Comparison of ENCODE assay signal across 24 mouse cellular contexts in the genomic region with DNA sequence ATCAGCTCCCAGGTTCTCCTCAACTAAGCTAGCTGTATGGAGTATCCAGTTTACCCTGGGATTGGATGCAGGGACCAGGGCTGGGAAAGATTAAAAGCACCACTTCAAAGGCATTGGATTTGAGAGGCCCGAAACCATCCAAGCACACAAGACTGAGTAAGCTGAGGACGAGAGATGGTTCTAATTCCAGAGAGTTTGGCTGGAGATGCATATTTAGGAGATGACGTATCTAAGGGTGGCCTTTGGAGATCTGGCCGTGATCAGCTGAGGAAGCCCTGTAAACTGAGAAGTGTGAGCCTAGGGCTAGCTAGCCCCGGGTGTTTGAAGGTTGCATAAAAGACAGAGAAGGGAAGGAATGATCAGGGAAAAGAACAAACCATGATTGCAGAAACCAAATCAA. TPM values are rescaled to one million over a fixed set of nuclear protein-coding genes. Genes with fewer than 3 reads are reported as not detected.
DNase-seq lines count a peak whose midpoint lies in the region; ATAC-seq and TF ChIP-seq lines count a peak whose summit lies in the region.
"Had no signal": no experiment of that assay in that cellular context is flagged by ENCODE, and none has a peak within 500 bp of the region (broad histone marks: within the 10 kb centered on the region; RNA-seq: fewer than 3 reads in every experiment).

No protein-coding gene starts in this region.

- H3K4me1 ChIP-seq in limb, embryonic 13.5 days: no peaks in the 10 kb centered on the region
- H3K4me1 ChIP-seq in limb, embryonic 10.5 days: no peaks in the 10 kb centered on the region
- H3K4me1 ChIP-seq in limb, embryonic 14.5 days (ENCODE audit: control insufficient read depth, insufficient read depth, low read length): no peaks in the 10 kb centered on the region
- H3K4me1 ChIP-seq: forebrain, embryonic 10.5 days; heart, embryonic 15.5 days; hindbrain, embryonic 13.5 days had no signal

- DNase-seq in gastrocnemius, adult 18-20 months (ENCODE audit: low spot score): peak; percentile 78
- no peak for DNase-seq in gastrocnemius, postnatal 4 days (ENCODE audit: low spot score in 2 of 2)
- DNase-seq in limb, embryonic 10.5 days (ENCODE audit: low spot score): no peak
- peak; percentile 83 for DNase-seq in NIH3T3 (ENCODE audit: low read depth)
- peak; percentile 16 for DNase-seq in limb, embryonic 14.5 days (ENCODE audit: low spot score)
- no peak for DNase-seq in thymus, postnatal 36 days
- no peak for DNase-seq in adrenal gland, adult 2 months
- DNase-seq: adrenal gland, postnatal 10 days; cerebellum, adult 11 months; cerebellum, adult 8-10 months; cerebellum, postnatal 14 days; embryo, embryonic 11 days; gastrocnemius, postnatal 36 days; heart, adult 18-20 months; heart, postnatal 14 days had no signal

- TF ChIP-seq POLR2A in limb, embryonic 14.5 days (IDR thresholded peaks at IDR 0.05; ENCODE audit: borderline replicate concordance, extremely low read depth, insufficient read depth, insufficient read length): no peak

- H3K9me3 ChIP-seq in limb, embryonic 13.5 days: no peaks in the 10 kb centered on the region
- H3K9me3 ChIP-seq in limb, embryonic 10.5 days (replicated peaks): no peaks in the 10 kb centered on the region
- H3K9me3 ChIP-seq in limb, embryonic 14.5 days (ENCODE audit: control insufficient read depth, low read length): no peaks in the 10 kb centered on the region
- H3K9me3 ChIP-seq: embryonic facial prominence, embryonic 13.5 days; forebrain, embryonic 10.5 days; heart, embryonic 15.5 days; hindbrain, embryonic 13.5 days had no signal

- H3K27me3 ChIP-seq in limb, embryonic 13.5 days: no peaks in the 10 kb centered on the region
- no peaks in the 10 kb centered on the region for H3K27me3 ChIP-seq in limb, embryonic 10.5 days (ENCODE audit: low read depth, poor library complexity, severe bottlenecking)
- H3K27me3 ChIP-seq in limb, embryonic 14.5 days (ENCODE audit: control insufficient read depth, insufficient read depth, low read length): no peaks in the 10 kb centered on the region
- H3K27me3 ChIP-seq: embryonic facial prominence, embryonic 13.5 days; heart, embryonic 15.5 days; hindbrain, embryonic 13.5 days had no signal

- no peaks in the 10 kb centered on the region for H3K36me3 ChIP-seq in limb, embryonic 13.5 days
- H3K36me3 ChIP-seq in limb, embryonic 10.5 days: no peaks in the 10 kb centered on the region
- H3K36me3 ChIP-seq in limb, embryonic 14.5 days (ENCODE audit: control insufficient read depth, insufficient read depth, low read length): no peaks in the 10 kb centered on the region
- H3K36me3 ChIP-seq: embryonic facial prominence, embryonic 13.5 days; forebrain, embryonic 10.5 days; heart, embryonic 15.5 days; hindbrain, embryonic 13.5 days had no signal

- H3K4me3 ChIP-seq in limb, embryonic 13.5 days: no peak overlapping the region
- H3K4me3 ChIP-seq in limb, embryonic 10.5 days: no peak overlapping the region
- H3K4me3 ChIP-seq in limb, embryonic 14.5 days (replicated peaks; ENCODE audit: low read length): no peak overlapping the region
- H3K4me3 ChIP-seq: embryonic facial prominence, embryonic 13.5 days; erythroblast, embryonic 14.5 days; forebrain, embryonic 10.5 days; heart, embryonic 15.5 days; hindbrain, embryonic 13.5 days had no signal

- peak; percentile 32; the same call in 1 of the 2 replicates for ATAC-seq in limb, embryonic 13.5 days (ENCODE audit: low FRiP score, low read depth)
- no peak for ATAC-seq in limb, embryonic 14.5 days (ENCODE audit: low FRiP score, low read depth)
- ATAC-seq: forebrain, embryonic 14.5 days; hindbrain, postnatal 0 days had no signal

- WGBS in limb, embryonic 13.5 days: 27% methylated on average over 5 of the region's 5 CpGs
- 48% methylated on average over 5 of the region's 5 CpGs for WGBS in limb, embryonic 10.5 days
- WGBS in limb, embryonic 14.5 days: 32% methylated on average over 5 of the region's 5 CpGs

- H3K27ac ChIP-seq in limb, embryonic 13.5 days: no peak overlapping the region
- no peak overlapping the region for H3K27ac ChIP-seq in limb, embryonic 10.5 days
- H3K27ac ChIP-seq in limb, embryonic 14.5 days (replicated peaks; ENCODE audit: low read depth, low read length): no peak overlapping the region
- H3K27ac ChIP-seq: embryonic facial prominence, embryonic 13.5 days; forebrain, embryonic 10.5 days; heart, embryonic 15.5 days; hindbrain, embryonic 13.5 days; hindbrain, postnatal 0 days had no signal

- H3K4me2 ChIP-seq in limb, embryonic 13.5 days (replicated peaks): no peak overlapping the region
- H3K4me2 ChIP-seq in limb, embryonic 14.5 days (replicated peaks; ENCODE audit: low read depth, low read length, severe bottlenecking): no peak overlapping the region
- H3K4me2 ChIP-seq: embryonic facial prominence, embryonic 13.5 days; heart, embryonic 11.5 days; heart, embryonic 15.5 days; hindbrain, embryonic 13.5 days had no signal

- no peak overlapping the region for H3K9ac ChIP-seq in limb, embryonic 13.5 days
- no peak overlapping the region for H3K9ac ChIP-seq in limb, embryonic 14.5 days (ENCODE audit: low read depth, low read length, severe bottlenecking)
- H3K9ac ChIP-seq: embryonic facial prominence, embryonic 13.5 days; heart, embryonic 15.5 days; hindbrain, embryonic 13.5 days had no signal

RNA-seq across cellular contexts. Expression of a gene that starts 16.4 kb away (rescaled TPM):
- 10 to 100 TPM; 83.4 to 93.7 TPM for total RNA-seq in gastrocnemius, adult 18-20 months (2021)
- 10 to 100 TPM; 21.6 to 25.0 TPM for total RNA-seq in gastrocnemius, postnatal 4 days (2021)
- polyA plus RNA-seq in limb, embryonic 13.5 days (2015; fragmentation: Nextera tagmentation; extraction: Ambion mirVana): 3.3 and 4.8 TPM in 2 replicates
- polyA plus RNA-seq in limb, embryonic 10.5 days (2016; fragmentation: Nextera tagmentation; extraction: Ambion mirVana): 1.6 and 2.4 TPM in 2 replicates
- polyA plus RNA-seq in limb, embryonic 14.5 days (2012; rRNA removed): 5.9 and 6.9 TPM in 2 replicates
- 5.4 and 6.4 TPM in 2 replicates for polyA plus RNA-seq in limb, embryonic 14.5 days (2014; fragmentation: Nextera tagmentation; extraction: Ambion mirVana)
- total RNA-seq in adrenal gland, adult 2 months (2021): 10 to 100 TPM; 29.1 to 30.2 TPM
- polyA plus RNA-seq in adrenal gland, adult 2 months (2012; rRNA removed): 52.0 and 62.7 TPM in 2 replicates

Comparison
In these comparisons a context has a peak if more than half of its experiments do, and no peak if none do; other contexts are left out.
1. DNase-seq: peak in gastrocnemius, adult 18-20 months (single experiment), NIH3T3 (single experiment) and limb, embryonic 14.5 days (single experiment); none in gastrocnemius, postnatal 4 days (0 of 2), limb, embryonic 10.5 days (single experiment), thymus, postnatal 36 days (0 of 2) and adrenal gland, adult 2 months (single experiment).